Mouse (Mus musculus): ENCODE results near the gene Rpap2. TPM values are rescaled to one million over a fixed set of nuclear protein-coding genes. Genes with fewer than 3 reads are reported as not detected.

The Rpap2 gene
- polyA plus RNA-seq, 1 experiment, result 9.7 TPM

GRCm38 (mm10) chr5:107645935-107646334 is 48.8 kb downstream of the Rpap2 start:
- peaks cover 5% of the 10 kb centered on the region for H3K36me3 ChIP-seq (ENCODE audit: control insufficient read depth, insufficient read depth)
- no peak overlapping the region for H3K4me2 ChIP-seq (ENCODE audit: low read depth)

GRCm38 (mm10) chr5:107647580-107647979 is 50.4 kb downstream of the Rpap2 start:
- TF ChIP-seq E2F4 (IDR thresholded peaks at IDR 0.05; ENCODE audit: insufficient read depth) (no peak), POLR2A (IDR thresholded peaks at IDR 0.05; ENCODE audit: insufficient read length, low read depth) (no peak)
- Histone ChIP-seq H3K27me3 (ENCODE audit: control insufficient read depth, insufficient read depth, insufficient read length) (no peaks in the 10 kb centered on the region), H3ac (ENCODE audit: control insufficient read depth, insufficient read length) (no peak overlapping the region), H3K4me3 (no peak overlapping the region), H3K36me3 (ENCODE audit: control insufficient read depth, insufficient read depth) (no peaks in the 10 kb centered on the region), H3K79me2 (ENCODE audit: control insufficient read depth, insufficient read depth) (no peaks in the 10 kb centered on the region), H3K4me2 (ENCODE audit: low read depth) (no peak overlapping the region)

More at GRCm38 (mm10) chr5:107645935-107646334, 48.8 kb downstream of the Rpap2 start:
- Histone ChIP-seq H3K4me3 (no peak overlapping the region), H3ac (ENCODE audit: control insufficient read depth, insufficient read length) (no peak overlapping the region), H3K27me3 (ENCODE audit: control insufficient read depth, insufficient read depth, insufficient read length) (no peaks in the 10 kb centered on the region), H3K79me2 (ENCODE audit: control insufficient read depth, insufficient read depth) (no peaks in the 10 kb centered on the region)
- TF ChIP-seq POLR2A (IDR thresholded peaks at IDR 0.05; ENCODE audit: insufficient read length, low read depth), result no peak
- TF ChIP-seq POLR2AphosphoS2 (IDR thresholded peaks at IDR 0.05; ENCODE audit: insufficient read length, low read depth), result no peak
- TF ChIP-seq TCF12 (IDR thresholded peaks at IDR 0.05; ENCODE audit: insufficient read depth, poor library complexity, severe bottlenecking), result no peak
- TF ChIP-seq SRF (IDR thresholded peaks at IDR 0.05; ENCODE audit: control insufficient read depth, insufficient read length, low read depth), result no peak
- no peak for TF ChIP-seq CEBPB (IDR thresholded peaks at IDR 0.05; ENCODE audit: insufficient read depth, poor library complexity, severe bottlenecking)
- TF ChIP-seq E2F4 (IDR thresholded peaks at IDR 0.05; ENCODE audit: insufficient read depth), result no peak

- no peak overlapping the region for H3K4me2 ChIP-seq (ENCODE audit: low read depth)
- no peak for TF ChIP-seq POLR2A (IDR thresholded peaks at IDR 0.05; ENCODE audit: insufficient read length, low read depth)
- no peak for TF ChIP-seq SRF (IDR thresholded peaks at IDR 0.05; ENCODE audit: control insufficient read depth, insufficient read length, low read depth)
- no peak for TF ChIP-seq REST (IDR thresholded peaks at IDR 0.05; ENCODE audit: insufficient read depth, insufficient read length)
- TF ChIP-seq MYOG (IDR thresholded peaks at IDR 0.05; ENCODE audit: control insufficient read depth in 1 of 3, insufficient read depth in 1 of 3, insufficient read length in 2 of 3, low read depth in 2 of 3), result no peak
- TF ChIP-seq MYOD1 (IDR thresholded peaks at IDR 0.05; ENCODE audit: control insufficient read depth in 1 of 3, insufficient read length in 2 of 3, low read depth in 2 of 3), result no peak
- TF ChIP-seq CEBPB (IDR thresholded peaks at IDR 0.05; ENCODE audit: insufficient read depth, poor library complexity, severe bottlenecking), result no peak
- no peak for TF ChIP-seq TCF12 (IDR thresholded peaks at IDR 0.05; ENCODE audit: insufficient read depth, poor library complexity, severe bottlenecking)
- TF ChIP-seq E2F4 (IDR thresholded peaks at IDR 0.05; ENCODE audit: insufficient read depth), result no peak
- TF ChIP-seq TCF3 (IDR thresholded peaks at IDR 0.05; ENCODE audit: insufficient read length, low read depth), result no peak
- no peaks in the 10 kb centered on the region for H3K36me3 ChIP-seq (ENCODE audit: control insufficient read depth, insufficient read depth)
- no peaks in the 10 kb centered on the region for H3K79me2 ChIP-seq (ENCODE audit: control insufficient read depth, insufficient read depth)
- H3K4me3 ChIP-seq, result no peak overlapping the region
- H3K27me3 ChIP-seq (ENCODE audit: control insufficient read depth, insufficient read depth, insufficient read length), result no peaks in the 10 kb centered on the region
- H3ac ChIP-seq (ENCODE audit: control insufficient read depth, insufficient read length), result no peak overlapping the region
These were observed 51.5 kb downstream of the Rpap2 start for GRCm38 (mm10) chr5:107648552-107649125.

- no peak overlapping the region for H3K4me3 ChIP-seq
- no peak overlapping the region for H3ac ChIP-seq (ENCODE audit: control insufficient read depth, insufficient read length)
- TF ChIP-seq USF1 (IDR thresholded peaks at IDR 0.05; ENCODE audit: low read depth) (no peak), POLR2AphosphoS2 (IDR thresholded peaks at IDR 0.05; ENCODE audit: insufficient read length, low read depth) (no peak), MAX (IDR thresholded peaks at IDR 0.05; ENCODE audit: low read depth) (no peak), MYOG (IDR thresholded peaks at IDR 0.05; ENCODE audit: control insufficient read depth in 1 of 3, insufficient read depth in 1 of 3, insufficient read length in 2 of 3, low read depth in 2 of 3) (no peak), TCF3 (IDR thresholded peaks at IDR 0.05; ENCODE audit: insufficient read length, low read depth) (no peak), POLR2A (IDR thresholded peaks at IDR 0.05; ENCODE audit: insufficient read length, low read depth) (no peak), CEBPB (IDR thresholded peaks at IDR 0.05; ENCODE audit: insufficient read depth, poor library complexity, severe bottlenecking) (no peak), E2F4 (IDR thresholded peaks at IDR 0.05; ENCODE audit: insufficient read depth) (no peak), REST (IDR thresholded peaks at IDR 0.05; ENCODE audit: insufficient read depth, insufficient read length) (no peak), MYOD1 (IDR thresholded peaks at IDR 0.05; ENCODE audit: control insufficient read depth in 1 of 3, insufficient read length in 2 of 3, low read depth in 2 of 3) (no peak), TCF12 (IDR thresholded peaks at IDR 0.05; ENCODE audit: insufficient read depth, poor library complexity, severe bottlenecking) (no peak), SRF (IDR thresholded peaks at IDR 0.05; ENCODE audit: control insufficient read depth, insufficient read length, low read depth) (no peak)
- H3K4me2 ChIP-seq (ENCODE audit: low read depth), result no peak overlapping the region
- no peaks in the 10 kb centered on the region for H3K36me3 ChIP-seq (ENCODE audit: control insufficient read depth, insufficient read depth)
- no peaks in the 10 kb centered on the region for H3K27me3 ChIP-seq (ENCODE audit: control insufficient read depth, insufficient read depth, insufficient read length)
- H3K79me2 ChIP-seq (ENCODE audit: control insufficient read depth, insufficient read depth), result no peaks in the 10 kb centered on the region
These were observed 52.5 kb downstream of the Rpap2 start for GRCm38 (mm10) chr5:107649680-107650079.

GRCm38 (mm10) chr5:107650427-107650826 is 53.3 kb downstream of the Rpap2 start:
- no peaks in the 10 kb centered on the region for H3K79me2 ChIP-seq (ENCODE audit: control insufficient read depth, insufficient read depth)
- TF ChIP-seq TCF12 (IDR thresholded peaks at IDR 0.05; ENCODE audit: insufficient read depth, poor library complexity, severe bottlenecking), result no peak
- no peak for TF ChIP-seq SRF (IDR thresholded peaks at IDR 0.05; ENCODE audit: control insufficient read depth, insufficient read length, low read depth)
- no peak for TF ChIP-seq TCF3 (IDR thresholded peaks at IDR 0.05; ENCODE audit: insufficient read length, low read depth)
- TF ChIP-seq POLR2A (IDR thresholded peaks at IDR 0.05; ENCODE audit: insufficient read length, low read depth), result no peak
- TF ChIP-seq USF1 (IDR thresholded peaks at IDR 0.05; ENCODE audit: low read depth), result no peak
- no peak for TF ChIP-seq E2F4 (IDR thresholded peaks at IDR 0.05; ENCODE audit: insufficient read depth)
- TF ChIP-seq CEBPB (IDR thresholded peaks at IDR 0.05; ENCODE audit: insufficient read depth, poor library complexity, severe bottlenecking), result no peak
- TF ChIP-seq MYOD1 (IDR thresholded peaks at IDR 0.05; ENCODE audit: control insufficient read depth in 1 of 3, insufficient read length in 2 of 3, low read depth in 2 of 3), result no peak
- no peak for TF ChIP-seq MYOG (IDR thresholded peaks at IDR 0.05; ENCODE audit: control insufficient read depth in 1 of 3, insufficient read depth in 1 of 3, insufficient read length in 2 of 3, low read depth in 2 of 3)
- no peak for TF ChIP-seq POLR2AphosphoS2 (IDR thresholded peaks at IDR 0.05; ENCODE audit: insufficient read length, low read depth)
- no peak for TF ChIP-seq MAX (IDR thresholded peaks at IDR 0.05; ENCODE audit: low read depth)
- no peak for TF ChIP-seq REST (IDR thresholded peaks at IDR 0.05; ENCODE audit: insufficient read depth, insufficient read length)
- H3K36me3 ChIP-seq (ENCODE audit: control insufficient read depth, insufficient read depth), result peaks cover 5% of the 10 kb centered on the region
- no peak overlapping the region for H3K4me3 ChIP-seq
- no peak overlapping the region for H3K4me2 ChIP-seq (ENCODE audit: low read depth)
- H3ac ChIP-seq (ENCODE audit: control insufficient read depth, insufficient read length), result no peak overlapping the region
- H3K27me3 ChIP-seq (ENCODE audit: control insufficient read depth, insufficient read depth, insufficient read length), result no peaks in the 10 kb centered on the region

Data from myocyte (in vitro differentiated cells).